Mouse (Mus musculus) heart, postnatal 0 days (tissue): ENCODE data around the gene Rnd3.

Experiments used
- CTCF ChIP-seq: IDR thresholded peaks from 2 replicates; pipeline ENCODE4 v1.5.1; 2016; ENCODE audit warnings: antibody characterized with exemption, control low read depth, low read depth
- EP300 ChIP-seq: IDR thresholded peaks from 2 replicates; pipeline ENCODE4 v1.6.1; 2016; ENCODE audit warnings: antibody characterized with exemption, low read depth

- TF ChIP-seq CTCF (no peak), EP300 (no peak)
Observed at GRCm38 (mm10) chr2:51144380-51145120, 4.4 kb downstream of the Rnd3 start.
